Mouse (Mus musculus): Measurements from ENCODE around the gene Pds5b.

- TF ChIP-seq MYOG (IDR thresholded peaks at IDR 0.05; ENCODE audit: control insufficient read depth in 1 of 3, insufficient read depth in 1 of 3, insufficient read length in 2 of 3, low read depth in 2 of 3) = no peak
- no peak for TF ChIP-seq TCF3 (IDR thresholded peaks at IDR 0.05; ENCODE audit: insufficient read length, low read depth)
- TF ChIP-seq TCF12 (IDR thresholded peaks at IDR 0.05; ENCODE audit: insufficient read depth, poor library complexity, severe bottlenecking) = no peak
Observed at GRCm38 (mm10) chr5:150693277-150693676, 19.7 kb downstream of the Pds5b start.
